Mouse (Mus musculus) heart, postnatal 0 days (tissue): ENCODE measurements around the gene Astn2.

Experiments used
- CTCF ChIP-seq: IDR thresholded peaks from 2 replicates; pipeline ENCODE4 v1.5.1; 2016; ENCODE audit warnings: antibody characterized with exemption, control low read depth, low read depth
- EP300 ChIP-seq: IDR thresholded peaks from 2 replicates; pipeline ENCODE4 v1.6.1; 2016; ENCODE audit warnings: antibody characterized with exemption, low read depth

DNA sequence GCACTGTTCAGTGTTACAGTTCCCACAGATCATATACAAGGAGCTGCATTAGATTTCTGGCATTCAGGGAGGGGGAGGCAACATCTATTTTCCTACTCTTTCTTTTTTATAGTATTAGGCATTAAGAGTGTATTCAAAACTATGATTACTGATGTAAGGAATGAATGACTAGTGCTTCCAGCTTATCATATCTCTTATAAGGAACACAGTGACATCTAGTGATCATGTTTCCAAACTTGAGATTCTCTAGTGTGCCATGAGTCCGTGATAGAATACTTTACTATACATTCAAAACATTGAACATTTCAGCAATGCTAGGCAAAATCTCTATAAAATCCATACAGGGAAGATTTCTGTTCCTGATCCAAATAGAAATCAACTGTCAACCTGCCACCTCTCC lies 824.2 kb downstream of the Astn2 start:
- no peak for TF ChIP-seq CTCF
- TF ChIP-seq EP300 = no peak
